Mouse (Mus musculus) kidney, postnatal 0 days (tissue): ENCODE measurements around the gene Gm28053. TPM values are rescaled to one million over a fixed set of nuclear protein-coding genes. Genes with fewer than 3 reads are reported as not detected.
A peak's percentile ranks its signal among the peaks of the same experiment; 100 is the strongest.

Experiments
- ATAC-seq: fragments of 200-750 bp; cut with Nextera tagmentation; replicated peaks from 2 replicates; pipeline ENCODE4 v1.8.0; 2017; ENCODE audit warnings: low read depth, moderate number of reproducible peaks, moderate TSS enrichment, moderate library complexity; ENCODE audit not compliant: low FRiP score
- DNase-seq: peaks from one replicate; pipeline ENCODE4 v3.0.0-alpha.2; 2016; ENCODE audit warnings: low spot score
- H3K27ac ChIP-seq: fragments of 300-500 bp; sonication (generic); 2 replicates; pipeline ENCODE4 v1.5.1; 2014; ENCODE audit warnings: mild to moderate bottlenecking
- H3K27me3 ChIP-seq: fragments of 300-500 bp; sonication (generic); 2 replicates; pipeline ENCODE4 v1.6.1; 2014; ENCODE audit warnings: low read length, mixed read lengths; ENCODE audit not compliant: insufficient read depth
- H3K36me3 ChIP-seq: fragments of 300-500 bp; sonication (generic); 2 replicates; pipeline ENCODE4 v1.6.1; 2014; ENCODE audit warnings: low read length, mixed read lengths; ENCODE audit not compliant: insufficient read depth
- H3K4me1 ChIP-seq: fragments of 300-500 bp; sonication (generic); replicated peaks from 2 replicates; pipeline ENCODE4 v1.6.1; 2014; ENCODE audit warnings: antibody characterized with exemption, low read length, mixed read lengths; ENCODE audit not compliant: insufficient read depth
- H3K4me2 ChIP-seq: fragments of 300-500 bp; sonication (generic); 2 replicates; pipeline ENCODE4 v1.6.1; 2014; ENCODE audit warnings: mild to moderate bottlenecking, low read length, moderate library complexity, mixed read lengths
- H3K4me3 ChIP-seq: fragments of 300-500 bp; sonication (generic); replicated peaks from 2 replicates; pipeline ENCODE4 v1.5.1; 2014; ENCODE audit warnings: low read depth, low read length
- H3K9ac ChIP-seq: fragments of 300-500 bp; sonication (generic); 2 replicates; pipeline ENCODE4 v1.6.1; 2014; ENCODE audit warnings: low read depth, low read length
- H3K9me3 ChIP-seq: fragments of 300-500 bp; sonication (generic); replicated peaks from 2 replicates; pipeline ENCODE4 v1.6.1; 2016; ENCODE audit warnings: low read length, inconsistent platforms, mixed read lengths
- CTCF ChIP-seq: IDR thresholded peaks from 2 replicates; pipeline ENCODE4 v1.5.1; 2016; ENCODE audit warnings: antibody characterized with exemption, low read depth, mild to moderate bottlenecking, moderate library complexity
- WGBS: fragments of 180-500 bp; shearing (Covaris S2); extraction: QIAGEN DNeasy Blood & Tissue Kit; methylation state at CpG from one replicate; pipeline ENCODE4 v1.1.7; 2014; 5-methylcytosine and 5-hydroxymethylcytosine counted together
- polyA plus RNA-seq: library from polyadenylated mRNA; unstranded; fragments of >200 nt; fragmentation: Nextera tagmentation; extraction: Ambion mirVana; gene quantifications from 2 replicates; pipeline ENCODE4 v1.2.1, GENCODE M21; 2015

The Gm28053 gene
- polyA plus RNA-seq, 1 experiment from 2014 or later = 2.7 TPM

DNA sequence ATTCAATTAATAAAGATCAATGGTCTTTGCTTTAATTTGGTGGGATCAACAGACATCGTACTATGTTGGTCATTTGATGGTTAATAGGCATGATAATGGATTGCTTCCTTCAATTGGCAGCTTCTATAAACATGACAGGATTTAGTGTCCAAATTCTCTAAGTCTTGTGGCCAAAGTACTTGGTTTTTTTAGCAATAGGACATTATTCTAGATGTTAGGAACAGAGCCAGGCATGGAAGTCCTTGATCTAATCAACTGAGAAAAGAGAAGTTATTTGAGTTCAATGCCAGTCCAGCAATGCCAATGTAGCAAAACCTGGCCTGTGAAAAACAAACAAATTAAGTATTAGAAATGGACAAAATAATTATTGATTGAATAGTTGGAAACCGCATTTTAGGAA lies 67.2 kb downstream of the Gm28053 start:
- H3K9ac ChIP-seq = no peak overlapping the region
- no peak overlapping the region for H3K4me3 ChIP-seq
- TF ChIP-seq CTCF = no peak
- no peaks in the 10 kb centered on the region for H3K27me3 ChIP-seq
- H3K36me3 ChIP-seq = no peaks in the 10 kb centered on the region
- no peaks in the 10 kb centered on the region for H3K4me1 ChIP-seq
- no peaks in the 10 kb centered on the region for H3K9me3 ChIP-seq
- no peak overlapping the region for H3K4me2 ChIP-seq
- ATAC-seq (no peak), DNase-seq (peak; percentile 48)
- WGBS = 63% methylated on average over 2 of the region's 2 CpGs
- H3K27ac ChIP-seq = peak overlapping the region; percentile 51; the same call in 1 of the 2 replicates

GRCm38 (mm10) chr6:48787867-48788266 lies 69.5 kb downstream of the Gm28053 start:
- ATAC-seq (no peak), DNase-seq (no peak)
- no peak overlapping the region for H3K9ac ChIP-seq
- H3K27ac ChIP-seq = no peak overlapping the region
- WGBS = 79% methylated on average over 2 of the region's 2 CpGs
- no peak for TF ChIP-seq CTCF
- no peaks in the 10 kb centered on the region for H3K36me3 ChIP-seq
- no peak overlapping the region for H3K4me2 ChIP-seq
- no peaks in the 10 kb centered on the region for H3K27me3 ChIP-seq
- no peaks in the 10 kb centered on the region for H3K4me1 ChIP-seq
- no peak overlapping the region for H3K4me3 ChIP-seq
- no peaks in the 10 kb centered on the region for H3K9me3 ChIP-seq

GRCm38 (mm10) chr6:48801897-48802296 lies 83.5 kb downstream of the Gm28053 start:
- Histone ChIP-seq H3K27me3 (no peaks in the 10 kb centered on the region), H3K4me2 (no peak overlapping the region), H3K9me3 (no peaks in the 10 kb centered on the region), H3K36me3 (no peaks in the 10 kb centered on the region), H3K4me1 (no peaks in the 10 kb centered on the region), H3K4me3 (no peak overlapping the region), H3K9ac (no peak overlapping the region), H3K27ac (no peak overlapping the region)
- no peak for ATAC-seq
- 74% methylated on average over 1 of the region's 1 CpGs for WGBS
- DNase-seq = no peak
- no peak for TF ChIP-seq CTCF

Other genes with a start within 250 kb of the Gm28053 start
- gene Atp6v0e2, start 181.0 kb upstream of the Gm28053 start, polyA plus RNA-seq = 31.1 and 34.6 TPM in 2 replicates
- gene Lrrc61, start 163.8 kb upstream of the Gm28053 start, polyA plus RNA-seq = 11.5 and 11.9 TPM in 2 replicates
- gene Rarres2, start 145.8 kb upstream of the Gm28053 start, polyA plus RNA-seq = 66.8 and 80.3 TPM in 2 replicates
- 0.38 TPM in 1 of 2 replicates, not detected in the other for gene Gm45021, start 129.0 kb upstream of the Gm28053 start, polyA plus RNA-seq
- 37.4 and 43.5 TPM in 2 replicates for gene Repin1, start 124.7 kb upstream of the Gm28053 start, polyA plus RNA-seq
- gene Gm44965, start 124.7 kb upstream of the Gm28053 start, polyA plus RNA-seq = not detected in 2 replicates
- gene Zfp775, start 116.5 kb upstream of the Gm28053 start, polyA plus RNA-seq = 6.4 and 7.7 TPM in 2 replicates
- gene AI854703, start 91.8 kb upstream of the Gm28053 start, polyA plus RNA-seq = 7.1 and 7.9 TPM in 2 replicates
- 4.2 and 4.5 TPM in 2 replicates for gene Gimap8, start 71.4 kb upstream of the Gm28053 start, polyA plus RNA-seq
- 13.7 and 15.2 TPM in 2 replicates for gene Gimap9, start 42.5 kb upstream of the Gm28053 start, polyA plus RNA-seq
- gene Gimap4, start 34.1 kb upstream of the Gm28053 start, polyA plus RNA-seq = 71.3 and 75.4 TPM in 2 replicates
- gene Gimap6, start 10.4 kb upstream of the Gm28053 start, polyA plus RNA-seq = 60.1 and 60.6 TPM in 2 replicates
- gene Gimap7, start within 50 bp of the Gm28053 start, polyA plus RNA-seq = 0.10 and 0.14 TPM in 2 replicates
- 26.8 and 29.7 TPM in 2 replicates for gene Gimap1, start 20.4 kb downstream of the Gm28053 start, polyA plus RNA-seq
- gene Gimap5, start 27.6 kb downstream of the Gm28053 start, polyA plus RNA-seq = 26.4 and 32.2 TPM in 2 replicates
- 0.13 and 0.17 TPM in 2 replicates for gene Gimap3, start 52.2 kb downstream of the Gm28053 start, polyA plus RNA-seq
- gene Tmem176a, start 122.3 kb downstream of the Gm28053 start, polyA plus RNA-seq = 315 and 333 TPM in 2 replicates
- 669 and 685 TPM in 2 replicates for gene Tmem176b, start 122.9 kb downstream of the Gm28053 start, polyA plus RNA-seq
- 9.9 and 11.0 TPM in 2 replicates for gene Aoc1, start 154.3 kb downstream of the Gm28053 start, polyA plus RNA-seq
- not detected in 2 replicates for gene 1600015I10Rik, start 211.3 kb downstream of the Gm28053 start, polyA plus RNA-seq